Mouse (Mus musculus) kidney, adult 2 months (tissue): Measurements from ENCODE around the gene Gm17606. TPM values are rescaled to one million over a fixed set of nuclear protein-coding genes. Genes with fewer than 3 reads are reported as not detected.

ENCODE experiments used
- DNase-seq: peaks from one replicate; pipeline ENCODE4 v3.0.0; 2021
- H3K27ac ChIP-seq: fragments of 200-500 bp; 2 replicates; pipeline ENCODE4 v1.5.1; 2012; ENCODE audit warnings: low read depth, low read length, control low read depth, inconsistent platforms; ENCODE audit not compliant: insufficient read depth
- H3K27me3 ChIP-seq: fragments of 200-500 bp; replicated peaks from 2 replicates; pipeline ENCODE4 v1.6.1; 2012; ENCODE audit warnings: mild to moderate bottlenecking, moderate library complexity, low read length, inconsistent platforms; ENCODE audit not compliant: control insufficient read depth, insufficient read depth
- H3K36me3 ChIP-seq: fragments of 200-500 bp; 2 replicates; pipeline ENCODE4 v1.6.1; 2012; ENCODE audit warnings: mild to moderate bottlenecking, moderate library complexity, low read length, inconsistent platforms; ENCODE audit not compliant: control insufficient read depth, insufficient read depth
- H3K4me1 ChIP-seq: fragments of 200-500 bp; 2 replicates; pipeline ENCODE4 v1.6.1; 2011; ENCODE audit warnings: low read length; ENCODE audit not compliant: control insufficient read depth, insufficient read depth
- H3K4me3 ChIP-seq: fragments of 200-500 bp; 2 replicates; pipeline ENCODE4 v1.5.1; 2011; ENCODE audit warnings: mild to moderate bottlenecking, low read depth, low read length, control low read depth; ENCODE audit not compliant: insufficient read depth
- CTCF ChIP-seq: fragments of 200-500 bp; conservative IDR thresholded peaks from 2 replicates; pipeline ENCODE4 v1.5.1; 2011; ENCODE audit warnings: low read depth, mild to moderate bottlenecking, control low read depth, low read length, moderate library complexity, mixed read lengths; ENCODE audit not compliant: insufficient read depth, insufficient read length
- POLR2A ChIP-seq: fragments of 200-500 bp; IDR thresholded peaks from one replicate; pipeline ENCODE4 v1.6.1; 2011; ENCODE audit warnings: low read depth, low read length, control low read depth
- WGBS: fragments of 180-500 bp; shearing (Covaris S2); methylation state at CpG from one replicate; pipeline ENCODE4 v1.1.7; 2018; 5-methylcytosine and 5-hydroxymethylcytosine counted together
- polyA plus RNA-seq: library from polyadenylated mRNA; depleted of rRNA; stranded (reverse); fragments of >200 nt; gene quantifications from 2 replicates; pipeline ENCODE4 v1.2.3, GENCODE M21; 2012; rRNA removed

Gene Gm17606
- polyA plus RNA-seq, result not detected in 2 replicates

- Histone ChIP-seq H3K36me3 (peaks cover 8% of the 10 kb centered on the region), H3K4me3 (peak within 1 kb of the TSS; percentile 67), H3K4me1 (no peaks in the 10 kb centered on the region), H3K27ac (no peak within 1 kb of the TSS), H3K27me3 (no peaks in the 10 kb centered on the region)
- 1% methylated on average over 27 of the region's 28 CpGs for WGBS
- DNase-seq, result no peak
- TF ChIP-seq CTCF, result no peak
- no peak for TF ChIP-seq POLR2A
Measured at GRCm38 (mm10) chr14:54640946-54641304, at the start of gene Gm17606. TSS of gene Gm17606 (plus strand) at chr14:54640952.

GRCm38 (mm10) chr14:54591056-54591455 lies 49.7 kb upstream of the Gm17606 start:
- 93% methylated on average over 16 of the region's 16 CpGs for WGBS
- Histone ChIP-seq H3K27me3 (no peaks in the 10 kb centered on the region), H3K27ac (no peak overlapping the region), H3K4me1 (peaks cover 6% of the 10 kb centered on the region; the same call in 1 of the 2 replicates), H3K4me3 (no peak overlapping the region), H3K36me3 (no peaks in the 10 kb centered on the region)
- TF ChIP-seq CTCF (no peak), POLR2A (no peak)
- no peak for DNase-seq

DNA sequence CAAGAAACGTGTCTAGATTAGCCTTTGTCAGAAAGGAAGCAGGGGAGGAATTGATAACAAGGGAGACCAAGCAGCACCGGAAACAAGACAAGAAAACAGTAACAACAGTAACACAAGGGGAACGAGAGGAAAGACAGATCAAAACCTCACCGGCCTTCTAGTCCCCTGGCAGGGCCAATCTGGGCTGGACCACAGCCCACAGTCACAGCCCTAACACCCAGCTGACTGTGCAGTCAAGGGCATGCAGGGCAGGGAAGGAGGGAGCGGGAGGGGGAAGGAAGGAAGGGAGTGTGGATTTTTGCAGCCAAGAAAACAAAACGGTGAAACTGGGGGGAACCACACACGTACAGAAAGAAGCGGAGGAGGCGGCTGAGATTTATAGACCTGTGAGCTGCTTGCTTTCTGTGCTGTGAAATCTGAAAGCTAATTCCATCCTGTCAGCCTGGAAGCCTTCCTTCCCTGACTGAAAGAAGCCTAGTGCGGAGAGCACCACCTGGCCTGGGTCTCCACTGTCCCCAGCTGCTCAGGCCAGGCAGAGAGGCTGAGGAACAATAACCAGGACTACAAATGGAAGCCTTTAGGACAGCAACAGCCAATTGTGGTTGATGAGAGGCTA lies 48.3 kb upstream of the Gm17606 start:
- Histone ChIP-seq H3K4me3 (no peak overlapping the region), H3K27ac (peak overlapping the region; percentile 71), H3K27me3 (no peaks in the 10 kb centered on the region), H3K36me3 (no peaks in the 10 kb centered on the region), H3K4me1 (peaks cover 6% of the 10 kb centered on the region; the same call in 1 of the 2 replicates)
- 33% methylated on average over 10 of the region's 10 CpGs for WGBS
- TF ChIP-seq POLR2A (no peak), CTCF (no peak)
- DNase-seq, result peak; percentile 56

DNA sequence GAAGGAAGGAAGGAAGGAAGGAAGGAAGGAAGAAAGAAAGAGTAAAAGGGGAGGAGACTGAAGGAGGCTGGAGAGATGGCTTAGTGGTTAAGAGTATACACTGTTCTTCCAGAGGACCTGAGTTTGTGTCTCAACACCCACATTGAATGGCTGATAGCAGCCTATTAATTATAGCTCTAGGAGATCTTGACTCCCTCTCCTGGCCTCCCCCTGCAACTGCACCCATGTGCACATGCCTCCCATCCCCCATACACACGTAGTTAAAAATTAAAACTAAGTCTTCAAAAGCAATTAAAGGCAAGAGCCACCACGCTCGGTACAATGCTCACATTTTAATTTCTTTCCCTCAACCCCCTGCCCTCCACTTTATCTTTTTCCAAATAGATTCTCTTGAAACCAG lies 46.7 kb upstream of the Gm17606 start:
- peaks cover 6% of the 10 kb centered on the region; the same call in 1 of the 2 replicates for H3K4me1 ChIP-seq
- no peaks in the 10 kb centered on the region for H3K27me3 ChIP-seq
- no peak overlapping the region for H3K27ac ChIP-seq
- TF ChIP-seq CTCF (peak; percentile 58), POLR2A (no peak)
- no peaks in the 10 kb centered on the region for H3K36me3 ChIP-seq
- 69% methylated on average over 3 of the region's 3 CpGs for WGBS
- no peak overlapping the region for H3K4me3 ChIP-seq
- peak; percentile 19 for DNase-seq

DNA sequence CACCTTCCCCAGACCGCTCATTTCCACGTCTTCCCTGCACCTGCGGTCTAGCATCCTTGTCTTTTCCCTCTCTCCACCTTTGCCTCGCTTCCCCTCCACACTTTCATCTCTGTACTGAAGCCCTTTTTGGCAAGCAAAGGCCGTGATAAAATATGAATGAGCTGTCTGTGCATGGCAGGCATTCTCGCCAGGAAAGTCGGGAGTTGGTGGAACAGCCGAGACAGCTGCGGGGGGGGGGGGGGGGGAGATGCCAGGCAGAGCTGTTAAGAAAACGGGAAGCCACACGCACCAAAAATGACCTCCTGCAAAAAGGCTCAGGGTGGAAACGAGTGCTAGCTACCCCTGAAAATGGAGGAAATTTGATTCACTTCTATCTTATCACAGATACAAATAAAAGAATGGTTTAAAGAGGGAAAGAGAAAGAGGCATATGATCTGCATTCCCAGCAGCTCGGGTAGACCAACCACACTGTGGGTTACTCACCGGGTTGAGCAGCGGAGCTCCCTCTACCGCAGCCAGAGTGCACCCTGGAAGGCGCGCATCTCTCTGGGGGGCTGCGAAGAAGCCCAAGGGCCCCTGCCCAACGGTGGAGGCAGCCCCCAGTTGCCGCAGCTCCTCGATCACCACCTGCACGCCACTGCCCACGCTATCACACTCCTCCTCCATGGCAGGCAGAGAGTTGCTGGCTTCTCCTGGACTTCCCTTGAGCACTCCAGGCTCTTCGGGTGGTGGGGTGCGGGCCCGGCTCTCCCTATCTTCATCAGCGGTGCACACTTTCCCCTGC lies 45.9 kb upstream of the Gm17606 start:
- 85% methylated on average over 28 of the region's 28 CpGs for WGBS
- H3K27ac ChIP-seq, result no peak overlapping the region
- H3K4me1 ChIP-seq, result peaks cover 6% of the 10 kb centered on the region; the same call in 1 of the 2 replicates
- TF ChIP-seq POLR2A (no peak), CTCF (no peak)
- H3K36me3 ChIP-seq, result no peaks in the 10 kb centered on the region
- H3K4me3 ChIP-seq, result no peak overlapping the region
- H3K27me3 ChIP-seq, result no peaks in the 10 kb centered on the region
- no peak for DNase-seq

DNA sequence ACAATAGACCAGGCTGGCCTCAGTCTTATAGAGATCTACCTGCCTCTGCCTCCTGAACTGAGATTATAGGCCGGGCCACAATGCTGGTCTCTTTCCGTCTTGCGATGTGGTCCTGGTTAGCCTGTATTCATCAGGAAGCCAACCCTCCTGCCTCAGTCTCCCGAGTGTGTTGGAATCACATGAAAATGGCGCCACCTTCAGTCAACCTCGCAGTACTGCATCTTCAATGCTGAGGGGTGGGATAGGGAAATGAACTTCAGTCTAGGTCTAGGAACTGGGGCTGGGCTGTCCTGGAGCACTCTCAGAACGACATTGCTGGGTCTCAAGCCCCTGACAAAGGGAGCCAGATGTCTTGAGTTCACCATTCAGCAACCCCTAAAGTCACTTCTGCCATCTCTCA lies 43.7 kb upstream of the Gm17606 start:
- Histone ChIP-seq H3K4me3 (no peak overlapping the region), H3K36me3 (no peaks in the 10 kb centered on the region), H3K27ac (no peak overlapping the region), H3K4me1 (peaks cover 6% of the 10 kb centered on the region; the same call in 1 of the 2 replicates), H3K27me3 (no peaks in the 10 kb centered on the region)
- 78% methylated on average over 7 of the region's 7 CpGs for WGBS
- no peak for DNase-seq
- TF ChIP-seq CTCF, result peak; percentile 83
- no peak for TF ChIP-seq POLR2A

DNA sequence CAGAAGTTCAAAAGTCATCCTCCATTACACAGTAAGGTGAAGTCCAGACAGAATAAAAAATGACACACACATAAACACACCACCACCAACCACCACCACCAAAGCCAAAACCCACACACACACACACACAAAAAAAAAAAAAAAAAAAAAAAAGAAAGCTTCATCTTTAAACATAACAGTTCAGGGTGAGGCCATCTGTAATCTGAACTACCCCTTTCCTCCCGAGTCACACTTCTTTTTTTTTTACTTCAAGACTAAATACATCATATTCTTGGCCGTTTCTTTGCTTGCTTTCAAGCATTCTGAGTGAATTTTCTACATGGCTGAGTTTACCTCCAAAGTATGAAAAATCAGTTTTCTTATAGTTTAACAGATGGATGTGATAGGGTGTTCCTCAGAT lies 39.2 kb upstream of the Gm17606 start:
- no peak for TF ChIP-seq POLR2A
- no peak for TF ChIP-seq CTCF
- no peaks in the 10 kb centered on the region for H3K27me3 ChIP-seq
- no peak overlapping the region for H3K27ac ChIP-seq
- no peak for DNase-seq
- no peak overlapping the region for H3K4me3 ChIP-seq
- H3K36me3 ChIP-seq, result no peaks in the 10 kb centered on the region
- WGBS, result 80% methylated on average over 2 of the region's 2 CpGs
- no peaks in the 10 kb centered on the region; the same call in 1 of the 2 replicates for H3K4me1 ChIP-seq
